Mouse (Mus musculus) neural tube, embryonic 11.5 days (tissue): ENCODE data around the gene Clec2l. TPM values are rescaled to one million over a fixed set of nuclear protein-coding genes. Genes with fewer than 3 reads are reported as not detected.

ENCODE experiments used
- ATAC-seq: fragments of 200-750 bp; cut with Nextera tagmentation; 2 replicates; pipeline ENCODE4 v1.8.0; 2017; ENCODE audit warnings: moderate number of reproducible peaks, mild to moderate bottlenecking, moderate TSS enrichment, moderate library complexity; ENCODE audit not compliant: insufficient read depth, low FRiP score, low TSS enrichment
- DNase-seq: peaks from one replicate; pipeline ENCODE4 v3.0.0-alpha.2; 2015; ENCODE audit warnings: low spot score
- H3K27ac ChIP-seq: fragments of 300-500 bp; sonication (generic); 2 replicates; pipeline ENCODE4 v1.5.1; 2014; ENCODE audit warnings: low read depth, mild to moderate bottlenecking, low read length
- H3K27me3 ChIP-seq: fragments of 300-500 bp; sonication (generic); 2 replicates; pipeline ENCODE4 v1.6.1; 2014; ENCODE audit warnings: mild to moderate bottlenecking, low read length, mixed read lengths; ENCODE audit not compliant: control insufficient read depth, insufficient read depth
- H3K36me3 ChIP-seq: fragments of 300-500 bp; sonication (generic); 2 replicates; pipeline ENCODE4 v1.6.1; 2014; ENCODE audit warnings: mild to moderate bottlenecking, low read length, moderate library complexity, mixed read lengths; ENCODE audit not compliant: control insufficient read depth, insufficient read depth
- H3K4me1 ChIP-seq: fragments of 300-500 bp; sonication (generic); 2 replicates; pipeline ENCODE4 v1.6.1; 2014; ENCODE audit warnings: low read length, mixed read lengths; ENCODE audit not compliant: control insufficient read depth, insufficient read depth
- H3K4me2 ChIP-seq: fragments of 300-500 bp; sonication (generic); 2 replicates; pipeline ENCODE4 v1.6.1; 2014; ENCODE audit warnings: low read depth, mild to moderate bottlenecking, moderate library complexity
- H3K4me3 ChIP-seq: fragments of 300-500 bp; sonication (generic); 2 replicates; pipeline ENCODE4 v1.5.1; 2014; ENCODE audit warnings: low read depth, low read length
- H3K9ac ChIP-seq: fragments of 300-500 bp; sonication (generic); 2 replicates; pipeline ENCODE4 v1.6.1; 2014; ENCODE audit warnings: mild to moderate bottlenecking, low read length
- H3K9me3 ChIP-seq: fragments of 300-500 bp; sonication (generic); 2 replicates; pipeline ENCODE4 v1.6.1; 2016; ENCODE audit warnings: low read length; ENCODE audit not compliant: control insufficient read depth
- WGBS: fragments of 180-500 bp; shearing (Covaris S2); extraction: QIAGEN DNeasy Blood & Tissue Kit; methylation state at CpG from one replicate; pipeline ENCODE4 v1.1.7; 2014; 5-methylcytosine and 5-hydroxymethylcytosine counted together
- polyA plus RNA-seq: library from polyadenylated mRNA; unstranded; fragments of >200 nt; fragmentation: Nextera tagmentation; extraction: Ambion mirVana; gene quantifications from 2 replicates; pipeline ENCODE4 v1.2.1, GENCODE M21; 2014

The Clec2l gene
- polyA plus RNA-seq, 1 experiment from 2014 or later: 6.5 TPM

DNA sequence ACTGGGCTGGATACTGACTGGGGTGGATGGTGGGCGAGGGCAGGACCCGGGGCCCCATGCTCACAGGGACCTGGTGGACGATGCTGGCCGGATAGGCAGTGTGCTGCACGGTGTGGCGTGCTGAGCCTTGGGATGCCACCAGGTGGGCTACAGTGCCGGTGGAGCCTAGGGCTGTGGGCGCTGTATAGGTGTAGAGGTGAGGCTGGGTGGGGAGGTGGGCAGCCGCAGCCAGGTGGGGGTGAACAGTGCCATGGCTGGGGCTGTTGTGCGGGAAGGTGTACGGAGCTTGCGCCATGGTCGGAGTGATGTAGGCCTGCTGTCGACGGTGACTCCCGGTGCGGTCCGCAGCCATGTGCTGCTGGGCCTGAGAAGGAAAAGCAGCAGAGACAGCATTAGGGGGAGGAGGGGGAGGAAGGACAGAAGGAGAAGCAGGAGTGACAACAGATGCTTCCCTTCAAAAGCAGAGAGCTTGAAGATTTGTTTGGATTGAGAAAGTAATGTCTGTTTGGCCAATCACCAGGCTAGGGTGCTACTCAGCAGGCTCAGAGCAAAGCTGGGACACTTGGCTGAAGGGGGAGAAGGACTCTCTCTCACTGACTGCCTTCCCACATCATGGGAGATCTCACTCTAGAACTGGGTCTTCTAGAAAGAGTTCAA lies 35.5 kb downstream of the Clec2l start:
- WGBS: 96% methylated on average over 16 of the region's 18 CpGs

DNA sequence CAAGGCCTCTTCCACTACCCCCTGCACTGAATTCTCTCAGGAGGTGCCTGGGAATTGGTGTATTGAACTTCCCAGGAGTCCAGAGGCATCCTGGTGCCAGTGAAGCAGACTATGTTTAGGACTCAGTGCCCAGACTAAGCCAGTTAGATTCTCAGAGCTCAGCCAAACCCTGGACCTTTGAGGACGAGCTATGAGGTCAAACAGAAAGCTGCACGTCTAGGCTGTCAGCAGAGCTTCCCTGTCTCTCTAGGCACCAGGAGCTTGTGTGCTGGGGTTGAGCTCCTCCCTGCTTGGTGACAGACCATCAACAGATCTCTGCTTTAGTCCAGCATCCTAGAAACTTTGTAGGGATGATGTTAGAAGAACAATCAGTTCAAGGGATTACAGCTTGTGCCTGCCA lies 38.6 kb downstream of the Clec2l start:
- Histone ChIP-seq H3K36me3 (peaks cover 26% of the 10 kb centered on the region), H3K27me3 (no peaks in the 10 kb centered on the region), H3K4me3 (no peak overlapping the region), H3K9me3 (no peaks in the 10 kb centered on the region), H3K27ac (no peak overlapping the region), H3K9ac (no peak overlapping the region), H3K4me1 (no peaks in the 10 kb centered on the region), H3K4me2 (no peak overlapping the region)
- DNase-seq (no peak), ATAC-seq (no peak)
- WGBS: 68% methylated on average over 2 of the region's 2 CpGs

More for the DNA sequence above, 35.5 kb downstream of the Clec2l start:
- Histone ChIP-seq H3K36me3 (peaks cover 32% of the 10 kb centered on the region), H3K27ac (no peak overlapping the region), H3K4me2 (no peak overlapping the region), H3K4me3 (no peak overlapping the region), H3K9ac (no peak overlapping the region), H3K9me3 (no peaks in the 10 kb centered on the region), H3K27me3 (no peaks in the 10 kb centered on the region), H3K4me1 (no peaks in the 10 kb centered on the region)
- DNase-seq: no peak
- ATAC-seq: no peak

DNA sequence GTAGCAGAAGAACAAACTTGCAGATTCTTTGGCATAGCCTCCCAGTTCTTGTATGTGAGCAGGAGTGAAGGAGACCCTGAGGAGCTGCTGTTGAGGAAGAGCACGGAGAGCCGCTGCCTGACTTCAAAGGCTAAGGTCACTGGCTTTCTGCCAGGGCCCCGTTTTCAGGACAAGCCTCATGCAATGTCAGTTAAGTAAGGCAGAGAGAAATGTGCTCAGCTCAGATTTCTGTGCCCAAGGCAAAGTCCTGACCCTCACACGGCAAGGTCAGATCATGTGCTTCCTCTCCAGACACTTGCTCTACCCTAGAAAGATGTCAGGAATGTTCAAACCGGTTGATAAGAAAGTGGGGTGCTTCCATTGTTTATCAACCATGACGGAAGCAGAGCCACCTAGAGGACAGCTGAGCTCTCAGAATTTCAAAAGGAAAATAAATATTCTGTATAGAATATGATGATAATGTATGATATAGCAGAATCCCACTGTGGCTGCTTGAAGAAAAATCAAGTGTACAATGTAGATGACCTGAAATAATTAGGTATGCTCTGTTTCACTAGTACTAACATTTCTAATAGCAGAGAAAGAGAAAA lies 40.0 kb downstream of the Clec2l start:
- Histone ChIP-seq H3K9me3 (no peaks in the 10 kb centered on the region), H3K4me2 (no peak overlapping the region), H3K27me3 (no peaks in the 10 kb centered on the region), H3K4me3 (no peak overlapping the region), H3K36me3 (peaks cover 24% of the 10 kb centered on the region), H3K27ac (no peak overlapping the region), H3K9ac (no peak overlapping the region), H3K4me1 (no peaks in the 10 kb centered on the region)
- WGBS: 63% methylated on average over 6 of the region's 6 CpGs
- ATAC-seq: no peak
- DNase-seq: no peak

DNA sequence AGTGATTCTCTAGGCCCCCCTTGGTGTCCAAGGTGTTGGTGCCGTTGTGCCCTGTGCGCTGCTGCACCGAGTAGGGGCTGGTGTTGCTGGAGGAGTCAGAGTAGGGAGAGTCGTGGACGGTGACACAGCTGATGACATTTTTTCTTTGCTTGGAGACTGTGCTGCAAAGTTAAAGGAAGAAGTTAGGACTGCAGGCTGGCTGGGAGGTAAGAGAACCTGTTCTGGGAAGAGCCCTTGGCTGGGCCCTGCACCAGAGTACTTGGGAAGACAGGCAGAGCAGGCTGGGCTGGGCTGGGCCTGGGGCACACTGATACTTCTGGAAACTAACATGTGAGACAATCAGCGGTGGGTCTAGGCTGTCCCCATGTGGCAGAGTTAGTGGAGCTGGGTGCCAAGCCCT lies 40.7 kb downstream of the Clec2l start:
- Histone ChIP-seq H3K27me3 (no peaks in the 10 kb centered on the region), H3K4me1 (no peaks in the 10 kb centered on the region), H3K9ac (no peak overlapping the region), H3K27ac (no peak overlapping the region), H3K36me3 (peaks cover 19% of the 10 kb centered on the region), H3K4me3 (no peak overlapping the region), H3K9me3 (no peaks in the 10 kb centered on the region), H3K4me2 (no peak overlapping the region)
- WGBS: 94% methylated on average over 6 of the region's 6 CpGs
- no peak for ATAC-seq
- DNase-seq: no peak

DNA sequence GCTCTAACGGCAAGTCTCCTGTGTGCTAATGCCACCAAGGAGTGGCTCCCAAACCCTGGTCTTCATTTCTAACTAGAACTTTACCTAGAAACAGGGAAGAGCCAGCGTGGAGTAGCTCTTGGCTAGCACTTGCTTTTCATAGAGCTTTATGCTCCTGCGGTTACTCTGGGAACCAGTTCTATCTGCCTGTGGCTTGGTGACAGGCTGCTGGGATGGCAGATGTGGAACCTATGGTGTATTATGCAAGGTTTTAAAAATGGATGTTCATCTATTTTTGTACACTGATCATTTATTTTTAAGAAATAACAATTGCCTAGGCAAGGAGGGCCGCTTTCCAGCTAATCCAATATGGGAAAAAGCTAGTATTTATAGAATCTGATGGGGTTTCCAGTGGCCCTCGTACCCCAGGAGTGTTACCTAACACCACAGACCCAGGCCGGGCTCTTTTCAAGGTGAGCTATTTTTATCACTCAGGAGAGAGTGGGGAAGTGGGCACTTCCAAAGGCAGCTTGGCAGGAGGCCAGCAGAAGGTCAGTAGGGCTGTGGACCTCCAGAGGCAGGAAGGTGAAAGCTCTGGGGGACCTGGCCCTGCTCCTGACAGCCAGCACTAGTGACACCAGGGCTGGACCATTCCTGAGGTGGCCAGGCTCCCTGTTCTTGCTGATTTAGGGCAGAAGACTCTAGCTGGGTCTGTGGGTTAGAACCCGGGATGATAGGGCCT lies 41.6 kb downstream of the Clec2l start:
- H3K36me3 ChIP-seq: peaks cover 11% of the 10 kb centered on the region
- ATAC-seq (no peak), DNase-seq (no peak)
- no peak overlapping the region for H3K9ac ChIP-seq
- H3K9me3 ChIP-seq: no peaks in the 10 kb centered on the region
- 91% methylated on average over 7 of the region's 7 CpGs for WGBS
- H3K27ac ChIP-seq: no peak overlapping the region
- H3K27me3 ChIP-seq: no peaks in the 10 kb centered on the region
- no peaks in the 10 kb centered on the region for H3K4me1 ChIP-seq
- H3K4me2 ChIP-seq: no peak overlapping the region
- no peak overlapping the region for H3K4me3 ChIP-seq

DNA sequence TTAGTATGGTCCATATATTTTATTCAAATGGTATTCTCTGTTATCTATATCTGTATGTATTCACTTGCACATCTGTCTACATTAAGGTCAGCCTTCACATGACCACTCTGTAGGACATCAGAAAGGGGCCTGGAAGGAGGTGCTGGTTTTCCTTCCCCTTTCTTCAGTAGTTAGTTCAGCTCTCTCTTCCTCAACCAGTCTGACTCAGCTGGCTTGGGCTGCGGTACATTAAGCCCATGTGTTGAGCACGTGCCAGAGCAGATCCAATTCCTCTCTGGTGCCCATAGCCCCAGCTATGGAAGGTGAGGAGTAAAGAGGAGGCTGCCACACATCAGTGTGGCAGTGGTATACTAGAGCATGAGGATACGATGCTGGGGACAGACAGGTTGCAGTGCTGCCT lies 47.6 kb downstream of the Clec2l start:
- WGBS: 91% methylated on average over 3 of the region's 3 CpGs
- H3K36me3 ChIP-seq: peaks cover 23% of the 10 kb centered on the region
- DNase-seq: no peak

DNA sequence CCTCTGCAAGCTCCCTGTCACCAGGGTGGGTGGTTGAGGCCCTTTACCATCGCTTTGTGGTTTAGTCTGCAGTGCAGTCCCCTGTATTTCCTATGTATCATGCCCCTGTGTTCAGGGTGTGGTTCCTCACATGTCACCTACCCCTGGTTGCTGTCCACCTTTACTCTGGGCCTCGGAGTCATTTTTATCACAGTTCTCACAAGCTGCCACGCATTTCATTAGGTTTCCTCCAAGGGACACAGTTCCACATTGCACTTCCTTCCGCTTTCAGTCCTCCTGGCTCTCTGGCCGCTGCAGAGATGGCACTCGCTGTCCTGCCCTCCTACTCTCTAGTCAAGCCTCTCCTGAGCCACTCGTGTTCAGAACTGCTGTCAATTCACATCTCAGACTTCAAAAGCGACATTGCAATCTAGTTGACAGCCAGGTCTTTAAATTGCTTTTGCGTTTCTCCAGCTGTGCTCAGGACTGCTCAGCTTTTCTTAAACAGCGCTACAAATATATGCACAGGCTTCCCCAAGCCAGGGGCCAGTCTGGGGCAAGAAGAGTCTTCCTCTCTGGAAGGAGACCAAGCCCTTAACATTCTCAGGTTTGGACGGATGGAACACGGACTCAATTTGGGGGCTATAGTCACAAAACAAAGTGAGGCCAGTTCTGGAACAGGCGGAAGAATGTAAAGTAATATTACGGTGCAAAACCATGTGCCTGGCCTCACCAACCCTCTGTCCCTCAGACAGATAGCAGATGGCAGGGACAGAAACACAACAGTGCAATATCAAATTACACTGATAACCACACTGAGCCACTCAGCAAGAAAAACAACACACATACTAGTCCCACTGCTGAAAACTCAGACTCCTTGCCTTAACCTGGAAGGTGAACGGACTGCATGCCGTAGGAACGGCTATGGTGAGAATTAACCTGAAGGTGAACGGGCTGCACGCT lies 51.4 kb downstream of the Clec2l start:
- H3K36me3 ChIP-seq: peaks cover 35% of the 10 kb centered on the region
- no peak overlapping the region for H3K27ac ChIP-seq
- WGBS: 90% methylated on average over 19 of the region's 19 CpGs
- no peak for DNase-seq
- H3K9me3 ChIP-seq: no peaks in the 10 kb centered on the region
- H3K4me3 ChIP-seq: no peak overlapping the region
- H3K4me1 ChIP-seq: no peaks in the 10 kb centered on the region
- H3K9ac ChIP-seq: no peak overlapping the region
- H3K27me3 ChIP-seq: no peaks in the 10 kb centered on the region
- ATAC-seq: no peak
- no peak overlapping the region for H3K4me2 ChIP-seq

More for the DNA sequence above, 47.6 kb downstream of the Clec2l start:
- Histone ChIP-seq H3K9me3 (no peaks in the 10 kb centered on the region), H3K27me3 (no peaks in the 10 kb centered on the region), H3K4me2 (no peak overlapping the region), H3K27ac (no peak overlapping the region), H3K4me3 (no peak overlapping the region), H3K9ac (no peak overlapping the region), H3K4me1 (no peaks in the 10 kb centered on the region)
- no peak for ATAC-seq

DNA sequence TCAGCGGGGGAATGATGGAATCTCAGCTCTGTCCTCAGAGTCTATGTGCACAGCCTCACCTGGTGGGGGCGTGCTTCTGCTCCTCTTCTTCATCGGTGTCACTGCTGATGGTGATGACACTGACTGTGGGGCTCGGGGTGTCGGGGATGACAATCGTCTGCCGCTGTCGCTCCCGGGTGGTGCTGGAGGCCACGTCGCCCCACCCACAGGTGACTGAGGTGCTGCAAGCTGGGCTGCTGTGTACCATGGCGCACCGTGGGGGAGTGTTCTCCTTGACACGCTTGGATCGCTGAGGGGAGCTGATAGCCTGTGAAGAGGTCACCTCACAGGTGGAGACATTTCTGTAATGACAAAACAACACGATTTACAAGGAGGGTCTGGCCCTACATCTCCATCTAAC lies 53.0 kb downstream of the Clec2l start:
- ATAC-seq: no peak

More for the DNA sequence above, 53.0 kb downstream of the Clec2l start:
- Histone ChIP-seq H3K4me2 (no peak overlapping the region), H3K9ac (no peak overlapping the region), H3K4me3 (no peak overlapping the region), H3K9me3 (no peaks in the 10 kb centered on the region), H3K27ac (no peak overlapping the region), H3K36me3 (peaks cover 36% of the 10 kb centered on the region), H3K27me3 (no peaks in the 10 kb centered on the region), H3K4me1 (no peaks in the 10 kb centered on the region)
- 92% methylated on average over 16 of the region's 16 CpGs for WGBS
- DNase-seq: no peak
